Mouse (Mus musculus) right cerebral cortex, postnatal 10 days (tissue): ENCODE results near the gene Padi2.
A peak's percentile ranks its signal among the peaks of the same experiment; 100 is the strongest.

Source experiments
- DNase-seq, 2 experiments: peaks; one replicate each; pipeline ENCODE4 v3.0.0; 2021; ENCODE audit warnings: low spot score in 2 of 2

The Padi2 gene

GRCm38 (mm10) chr4:140986024-140986710, 80.0 kb downstream of the Padi2 start:
- no peak for DNase-seq

- DNase-seq: peak; percentile 95 to 96
Measured at GRCm38 (mm10) chr4:140986711-140987395, 80.7 kb downstream of the Padi2 start, which contains the start of gene Atp13a2. Gene Atp13a2, plus strand, starts transcription at chr4:140986873.

- DNase-seq: no peak
Measured at GRCm38 (mm10) chr4:140987476-140987875, 81.3 kb downstream of the Padi2 start.

- no peak for DNase-seq
Measured at GRCm38 (mm10) chr4:140988706-140989290, 82.7 kb downstream of the Padi2 start.

GRCm38 (mm10) chr4:140989447-140989846, 83.3 kb downstream of the Padi2 start:
- no peak for DNase-seq

- DNase-seq: no peak
Measured at GRCm38 (mm10) chr4:140992215-140992614, 86.1 kb downstream of the Padi2 start.

GRCm38 (mm10) chr4:140993846-140994245, 87.7 kb downstream of the Padi2 start:
- no peak for DNase-seq

- no peak for DNase-seq
Measured at GRCm38 (mm10) chr4:140995811-140996210, 89.7 kb downstream of the Padi2 start.

GRCm38 (mm10) chr4:140996812-140997211, 90.7 kb downstream of the Padi2 start:
- DNase-seq: no peak
